Mouse (Mus musculus): Measurements from ENCODE around the gene Bspry.

Gene Bspry

GRCm38 (mm10) chr4:62515490-62515889, 35.6 kb downstream of the Bspry start:
- DNase-seq (ENCODE audit: low spot score): peak; percentile 81

GRCm38 (mm10) chr4:62516079-62516478, 36.2 kb downstream of the Bspry start:
- DNase-seq (ENCODE audit: low spot score): no peak

- DNase-seq (ENCODE audit: low spot score): no peak
These were observed 36.7 kb downstream of the Bspry start for GRCm38 (mm10) chr4:62516579-62516978.

GRCm38 (mm10) chr4:62517046-62517445, 37.2 kb downstream of the Bspry start:
- DNase-seq (ENCODE audit: low spot score): no peak

- DNase-seq (ENCODE audit: low spot score): no peak
These were observed 37.9 kb downstream of the Bspry start for GRCm38 (mm10) chr4:62517538-62518415.

DNA sequence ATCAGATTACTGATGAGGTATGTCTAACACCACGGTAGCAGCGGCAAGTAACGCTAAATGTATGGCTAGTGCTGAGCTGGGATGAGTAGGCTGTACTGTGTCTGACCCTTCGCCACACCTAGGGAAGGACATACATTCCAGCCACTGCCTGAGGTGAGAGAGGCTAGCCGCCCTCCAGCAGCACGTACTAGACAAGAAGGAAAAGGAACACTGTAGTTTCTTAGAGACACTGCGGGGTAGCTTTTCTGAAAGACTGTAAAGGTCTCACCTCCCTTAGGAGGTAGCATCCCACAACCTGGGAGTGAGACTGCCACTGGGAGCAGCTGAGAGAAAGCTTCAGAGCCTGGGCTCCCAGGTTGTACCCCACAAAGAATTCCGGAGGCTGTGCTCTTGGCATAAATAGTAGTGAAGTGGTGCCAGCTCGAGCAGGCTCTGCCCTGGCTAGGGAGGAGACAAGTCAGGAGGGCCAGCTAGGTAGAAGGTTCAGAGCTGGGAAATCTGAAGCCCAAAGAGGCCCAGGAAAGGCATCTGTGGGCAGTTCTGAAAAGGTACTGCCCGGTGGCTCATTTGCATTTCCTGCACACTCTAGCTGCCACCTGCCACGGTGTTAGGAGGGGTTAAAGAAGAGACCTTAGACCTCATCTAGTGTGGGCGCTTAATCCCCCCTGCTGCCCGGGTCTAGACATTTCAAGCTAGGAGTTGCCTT, 38.7 kb downstream of the Bspry start:
- no peak for DNase-seq (ENCODE audit: low spot score)

- DNase-seq (ENCODE audit: low spot score): no peak
These were observed 39.4 kb downstream of the Bspry start for GRCm38 (mm10) chr4:62519122-62519848.

GRCm38 (mm10) chr4:62519849-62520233, 40.0 kb downstream of the Bspry start, which contains the start of gene Alad:
Alad (minus strand) TSS chr4:62519918.
- peak; percentile 90 for DNase-seq (ENCODE audit: low spot score)

DNA sequence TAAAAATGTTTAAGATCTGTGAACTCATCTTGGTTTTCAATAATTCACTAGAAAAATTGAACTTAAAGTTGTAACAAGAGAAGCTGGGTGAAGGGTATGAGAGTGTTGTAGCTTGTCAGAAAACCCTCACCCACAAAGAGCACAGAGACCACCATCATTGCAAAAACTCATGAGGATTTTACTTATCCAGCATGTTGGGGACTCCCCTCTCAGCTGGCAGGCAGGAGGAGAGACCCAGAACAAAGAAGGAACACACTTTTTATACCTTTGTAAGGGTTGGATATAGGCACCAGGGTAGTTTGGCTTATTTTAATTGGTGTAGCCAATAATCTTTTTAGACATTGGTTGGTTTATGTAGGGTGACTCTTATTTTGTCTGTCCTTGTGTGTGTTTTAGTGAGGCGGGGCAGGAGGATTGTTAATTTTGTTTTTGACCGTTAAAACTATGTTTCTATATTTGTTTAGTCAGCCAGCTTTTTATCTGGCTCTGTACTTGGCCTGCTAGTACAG, 41.1 kb downstream of the Bspry start:
- DNase-seq (ENCODE audit: low spot score): no peak

- peak; percentile 98 for DNase-seq (ENCODE audit: low spot score)
These were observed 45.0 kb downstream of the Bspry start, which contains the start of the genes Pole3 and 4933430I17Rik for GRCm38 (mm10) chr4:62524651-62525488. Pole3 (minus strand) TSS chr4:62525068. 4933430I17Rik (plus strand) TSS chr4:62525369.

GRCm38 (mm10) chr4:62525489-62525811, 45.6 kb downstream of the Bspry start:
- no peak for DNase-seq (ENCODE audit: low spot score)

DNA sequence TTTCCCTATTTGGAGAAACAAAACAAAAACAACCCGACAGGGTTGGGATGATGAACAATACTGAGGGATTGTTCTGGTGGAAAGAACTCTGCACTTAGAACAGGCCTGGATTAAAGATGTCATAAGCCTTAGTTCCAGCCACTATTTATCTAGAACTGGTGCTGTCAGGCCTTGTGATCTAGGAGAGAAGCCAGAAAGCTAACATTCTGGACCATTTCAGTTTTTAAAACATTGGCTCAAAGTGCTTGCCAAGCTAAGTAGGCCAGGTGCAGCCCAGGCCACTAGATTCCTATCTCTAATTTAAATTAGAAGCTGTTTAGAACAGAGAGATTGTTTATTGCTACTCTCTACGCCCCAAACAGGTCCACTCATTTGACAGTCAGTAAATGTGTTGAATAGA, 46.4 kb downstream of the Bspry start:
- no peak for DNase-seq (ENCODE audit: low spot score)

GRCm38 (mm10) chr4:62527655-62528054, 47.8 kb downstream of the Bspry start:
- DNase-seq (ENCODE audit: low spot score): no peak

DNA sequence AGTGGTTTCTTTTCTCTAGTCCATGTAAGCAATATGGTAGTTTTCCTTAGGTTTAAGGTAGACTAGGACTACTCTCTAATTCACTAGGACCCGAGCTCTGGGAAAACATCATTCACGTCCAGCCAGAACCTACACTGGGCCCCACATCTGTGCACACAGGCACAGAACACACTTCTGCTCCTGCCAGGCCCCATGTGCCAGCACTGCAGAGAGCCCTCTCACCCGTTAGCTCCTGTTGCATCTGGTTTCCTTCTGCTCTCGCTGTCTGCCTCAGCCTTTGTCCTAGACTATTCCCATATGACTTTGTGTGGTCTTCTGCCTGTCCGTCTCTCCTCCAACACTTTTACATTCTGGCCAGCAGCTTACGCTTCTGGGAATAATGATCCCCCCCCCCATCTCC, 53.9 kb downstream of the Bspry start:
- DNase-seq (ENCODE audit: low spot score): no peak

GRCm38 (mm10) chr4:62541802-62542201, 61.9 kb downstream of the Bspry start:
- DNase-seq (ENCODE audit: low spot score): no peak

GRCm38 (mm10) chr4:62543782-62544181, 63.9 kb downstream of the Bspry start:
- no peak for DNase-seq (ENCODE audit: low spot score)

DNA sequence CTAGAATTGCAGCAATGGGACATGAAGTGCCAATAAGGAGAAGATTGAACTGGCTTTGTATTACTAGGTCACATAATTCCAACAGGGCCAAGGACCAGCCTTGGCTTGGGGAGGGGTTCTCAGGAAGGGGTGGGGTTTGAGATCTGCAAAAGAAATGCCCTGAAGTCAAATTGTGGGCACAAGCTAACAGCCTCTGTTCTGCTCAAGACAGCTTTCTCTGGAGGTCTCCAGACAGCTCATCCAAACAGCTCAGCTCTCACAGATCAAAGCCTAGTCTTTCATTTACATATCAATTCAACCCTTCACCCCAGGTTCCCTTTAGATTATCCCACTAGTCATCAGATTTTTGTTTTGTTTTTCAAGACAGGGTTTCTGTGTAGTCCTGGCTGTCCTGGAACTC, 64.9 kb downstream of the Bspry start:
- no peak for DNase-seq (ENCODE audit: low spot score)
